Mouse (Mus musculus) liver, postnatal 0 days (tissue): ENCODE data around the gene Wwtr1.

Source experiments
- CTCF ChIP-seq: sonication (generic); IDR thresholded peaks from 2 replicates; pipeline ENCODE4 v1.5.1; 2016; ENCODE audit warnings: antibody characterized with exemption, low read depth
- EP300 ChIP-seq: IDR thresholded peaks from 2 replicates; pipeline ENCODE4 v1.6.1; 2016; ENCODE audit warnings: antibody characterized with exemption, low read depth, mild to moderate bottlenecking

- TF ChIP-seq CTCF, result no peak
- no peak for TF ChIP-seq EP300
Measured at GRCm38 (mm10) chr3:57574885-57575659, 638 bp downstream of the Wwtr1 start.
